ENCODE assay signal across 12 mouse cellular contexts in the genomic region with DNA sequence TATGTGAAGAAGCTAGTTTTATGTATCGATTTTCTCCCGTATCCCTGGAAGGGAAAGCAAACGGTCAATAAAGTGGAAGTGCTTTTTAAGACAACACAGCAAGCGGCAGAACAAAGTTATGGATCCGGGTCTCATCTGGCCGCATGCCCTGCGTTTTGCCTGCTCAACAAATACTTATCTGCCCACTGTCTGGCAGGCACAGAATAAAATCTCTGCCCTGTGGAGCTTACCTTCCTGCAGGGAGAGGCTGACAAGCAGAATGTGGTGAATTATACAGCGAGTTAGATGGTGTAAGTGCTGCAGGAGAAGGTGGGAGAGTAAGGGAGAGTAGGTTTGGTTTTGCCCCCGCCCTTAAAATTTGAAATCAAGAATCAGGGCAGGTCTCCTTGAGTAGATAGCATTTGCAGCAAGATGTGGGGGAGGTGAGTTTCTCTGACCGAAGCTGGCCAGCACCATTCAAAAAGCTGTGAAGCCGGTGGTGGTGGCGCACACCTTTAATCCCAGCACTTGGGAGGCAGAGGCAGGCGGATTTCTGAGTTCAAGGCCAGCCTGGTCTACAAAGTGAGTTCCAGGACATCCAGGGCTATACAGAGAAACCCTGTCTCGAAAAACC.
"Had no signal": no experiment of that assay in that cellular context is flagged by ENCODE, and none has a peak within 500 bp of the region (broad histone marks: within the 10 kb centered on the region; RNA-seq: fewer than 3 reads in every experiment).

No protein-coding gene starts in this region.

- H3K27ac ChIP-seq: heart, embryonic 13.5 days; heart, embryonic 15.5 days; hindbrain, embryonic 13.5 days; hindbrain, embryonic 15.5 days; hindbrain, postnatal 0 days; kidney, embryonic 15.5 days; kidney, postnatal 0 days; limb, embryonic 13.5 days; limb, embryonic 15.5 days; liver, embryonic 14.5 days had no signal

- H3K9me3 ChIP-seq: heart, embryonic 13.5 days; heart, embryonic 15.5 days; hindbrain, embryonic 13.5 days; hindbrain, embryonic 15.5 days; kidney, embryonic 15.5 days; limb, embryonic 13.5 days; limb, embryonic 15.5 days had no signal

- H3K4me3 ChIP-seq: heart, embryonic 13.5 days; heart, embryonic 15.5 days; hindbrain, embryonic 13.5 days; kidney, embryonic 15.5 days; limb, embryonic 15.5 days had no signal

- H3K4me2 ChIP-seq: heart, embryonic 11.5 days; heart, embryonic 13.5 days; heart, embryonic 15.5 days; hindbrain, embryonic 13.5 days; hindbrain, embryonic 15.5 days; kidney, embryonic 15.5 days; limb, embryonic 13.5 days; limb, embryonic 15.5 days; liver, embryonic 11.5 days had no signal

- H3K9ac ChIP-seq: heart, embryonic 13.5 days; heart, embryonic 15.5 days; hindbrain, embryonic 13.5 days; hindbrain, embryonic 15.5 days; kidney, embryonic 15.5 days; limb, embryonic 13.5 days; limb, embryonic 15.5 days; liver, embryonic 14.5 days had no signal

- H3K27me3 ChIP-seq: heart, embryonic 13.5 days; heart, embryonic 15.5 days; hindbrain, embryonic 13.5 days; hindbrain, embryonic 15.5 days; kidney, embryonic 15.5 days; limb, embryonic 13.5 days; limb, embryonic 15.5 days had no signal
